Comparison of ENCODE assay signal across 8 mouse cellular contexts in the genomic region with DNA sequence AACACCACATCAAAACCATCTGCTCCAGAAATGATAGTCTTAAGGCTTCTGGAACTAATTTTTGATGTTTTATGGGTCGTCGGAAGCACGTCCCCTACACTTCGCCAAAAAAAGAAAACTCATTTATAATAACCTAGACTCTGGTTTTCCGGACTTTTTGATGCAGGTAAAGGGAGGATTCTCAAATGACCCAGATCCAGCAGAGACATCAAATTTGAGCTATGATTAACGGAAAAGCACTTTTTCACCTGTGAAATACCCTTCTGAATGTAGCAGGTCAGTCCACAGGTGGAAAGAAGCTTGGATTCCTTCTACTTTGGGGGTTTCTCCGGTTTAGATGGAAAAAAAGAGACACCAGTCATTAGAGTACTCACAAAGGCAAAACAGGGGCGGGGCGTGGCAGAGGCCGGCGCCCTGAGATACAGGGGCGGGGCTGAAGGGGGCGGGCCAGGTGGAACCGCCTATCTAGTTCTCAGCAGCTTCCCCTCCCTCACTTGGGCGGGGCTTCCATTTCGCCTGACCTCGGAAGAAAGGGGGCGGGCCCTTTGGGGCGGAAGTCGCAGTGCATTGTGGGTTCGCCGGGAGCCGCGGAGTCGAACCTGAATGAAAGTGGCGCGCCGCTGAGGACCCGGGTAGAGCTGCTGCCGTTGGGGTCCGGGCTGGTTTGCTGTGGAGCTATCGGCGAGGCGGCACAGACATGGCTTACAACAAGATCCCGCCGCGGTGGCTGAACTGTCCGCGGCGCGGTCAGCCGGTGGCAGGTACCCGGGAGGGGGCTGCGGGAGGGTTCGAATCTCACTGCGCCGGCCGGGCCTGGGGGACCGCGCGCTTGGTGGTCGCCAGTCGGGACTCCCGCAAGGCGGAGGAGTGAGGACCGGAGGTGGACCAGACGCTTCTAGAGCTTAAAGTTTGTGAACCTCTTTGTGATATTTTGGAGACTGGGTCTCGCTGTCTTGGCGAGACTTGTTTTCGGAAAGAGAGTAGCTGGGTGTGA. TPM values are rescaled to one million over a fixed set of nuclear protein-coding genes. Genes with fewer than 3 reads are reported as not detected.
DNase-seq lines count a peak whose midpoint lies in the region; ATAC-seq lines count a peak whose summit lies in the region.

A gene (plus strand): TSS at position 548 of the 994 bp plus-strand sequence.

- DNase-seq in adrenal gland, adult 18-20 months (ENCODE audit: low spot score in 2 of 2) = peak; percentile 95 to 96
- DNase-seq in embryo, embryonic 11 days = peak; percentile 99
- peak; percentile 96 for DNase-seq in gastrocnemius, postnatal 25 days
- DNase-seq in intestine, embryonic 14.5 days (ENCODE audit: low spot score) = peak; percentile 94
- peak; percentile 93 to 94 for DNase-seq in left cerebral cortex, postnatal 14 days (ENCODE audit: low spot score in 2 of 2)
- DNase-seq in mesoderm, embryonic 11.5 days (ENCODE audit: low read depth, low spot score) = peak; percentile 97
- peak; percentile 89 to 94 for DNase-seq in right cerebral cortex, postnatal 36 days (ENCODE audit: low spot score in 2 of 2)
- peak; percentile 96 for DNase-seq in yolk sac, embryonic 10.5 days (ENCODE audit: low spot score)

- H3K27me3 ChIP-seq in intestine, embryonic 14.5 days (replicated peaks; ENCODE audit: control insufficient read depth, insufficient read depth, low read length) = no peaks in the 10 kb centered on the region

- H3K4me3 ChIP-seq in intestine, embryonic 14.5 days (ENCODE audit: low read depth, low read length) = peak within 1 kb of the TSS; percentile 75

- H3K9me3 ChIP-seq in intestine, embryonic 14.5 days (ENCODE audit: control insufficient read depth, low read length) = no peaks in the 10 kb centered on the region

- intact Hi-C loops in left cerebral cortex, postnatal 14 days (cut with DNase I) = no loop called here

- H3K4me1 ChIP-seq in intestine, embryonic 14.5 days (replicated peaks; ENCODE audit: control insufficient read depth, insufficient read depth, low read length) = peaks cover 4% of the 10 kb centered on the region; the same call in 1 of the 2 replicates

- H3K27ac ChIP-seq in intestine, embryonic 14.5 days (ENCODE audit: low read depth) = peak within 1 kb of the TSS; percentile 57; the same call in 1 of the 2 replicates

- 3% methylated on average over 59 of the region's 60 CpGs for WGBS in intestine, embryonic 14.5 days

- no peaks in the 10 kb centered on the region for H3K36me3 ChIP-seq in intestine, embryonic 14.5 days (ENCODE audit: control insufficient read depth, insufficient read depth, low read length)

- ATAC-seq in intestine, embryonic 14.5 days (replicated peaks; ENCODE audit: low FRiP score, low TSS enrichment, low read depth) = peak; percentile 94

- H3K4me2 ChIP-seq in intestine, embryonic 14.5 days (ENCODE audit: low read length) = peak within 1 kb of the TSS; percentile 79

- H3K9ac ChIP-seq in intestine, embryonic 14.5 days (ENCODE audit: low read length) = peak within 1 kb of the TSS; percentile 74

RNA-seq across cellular contexts. Expression of the gene that starts here (rescaled TPM):
- 10 to 100 TPM; 29.8 to 34.0 TPM for total RNA-seq in adrenal gland, adult 18-20 months (2021)
- 1 to 10 TPM; 6.3 to 8.6 TPM for total RNA-seq in gastrocnemius, postnatal 25 days (2021)
- 22.6 and 24.0 TPM in 2 replicates for polyA plus RNA-seq in intestine, embryonic 14.5 days (2014; fragmentation: Nextera tagmentation; extraction: Ambion mirVana)
- 10 to 100 TPM; 19.2 to 22.0 TPM for total RNA-seq in left cerebral cortex, postnatal 14 days (2021)

Comparison
In these comparisons a context has a peak if more than half of its experiments do, and no peak if none do; other contexts are left out.
1. Peak in every context shown above with its lines: DNase-seq, ATAC-seq, H3K4me3 ChIP-seq and H3K27ac ChIP-seq.